Mouse (Mus musculus): ENCODE data around the gene Rpl28. TPM values are rescaled to one million over a fixed set of nuclear protein-coding genes. Genes with fewer than 3 reads are reported as not detected.

Gene Rpl28
- polyA plus RNA-seq, 1 experiment, result 3,329 TPM

DNA sequence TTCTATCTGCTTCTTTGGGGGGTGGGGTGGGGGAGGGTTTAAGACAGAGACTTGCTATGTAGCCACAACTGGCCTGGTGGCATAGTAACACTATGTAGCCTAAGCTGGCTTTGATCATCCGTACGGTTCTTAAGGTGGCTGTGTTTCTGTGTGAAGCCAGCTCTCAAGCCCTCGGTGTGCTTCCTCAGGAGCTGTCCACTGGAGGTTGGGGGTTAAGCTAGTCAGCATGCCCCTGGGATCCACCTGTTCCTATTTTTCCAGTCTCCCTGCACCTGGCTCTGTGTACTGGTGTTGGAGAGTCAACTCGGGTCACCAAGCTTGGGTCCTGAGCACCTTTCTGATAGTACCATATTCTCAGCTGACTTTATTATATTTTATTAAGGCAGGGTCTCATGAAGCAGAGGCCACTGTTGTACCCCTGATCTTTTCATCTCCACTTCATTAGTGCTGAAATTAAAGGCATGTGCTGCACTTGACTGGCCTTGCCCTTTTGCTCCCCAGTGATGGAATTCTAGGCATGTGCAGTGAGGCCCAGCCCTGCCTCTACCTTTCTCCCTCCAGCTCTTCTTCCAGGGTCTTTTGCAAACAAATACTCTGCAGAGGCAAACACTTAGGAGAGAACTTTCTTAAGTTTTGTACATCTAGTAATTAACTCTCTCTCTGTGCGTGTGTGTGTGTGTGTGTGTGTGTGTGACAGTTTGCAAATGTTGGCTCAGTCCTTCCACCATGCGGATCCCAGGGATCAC lies 29.7 kb downstream of the Rpl28 start:
- H3K79me2 ChIP-seq (ENCODE audit: control insufficient read depth, insufficient read depth), result no peaks in the 10 kb centered on the region
- H3K27me3 ChIP-seq (ENCODE audit: control insufficient read depth, insufficient read depth, insufficient read length), result no peaks in the 10 kb centered on the region
- H3ac ChIP-seq (ENCODE audit: control insufficient read depth, insufficient read length), result no peak overlapping the region
- TF ChIP-seq TCF3 (IDR thresholded peaks at IDR 0.05; ENCODE audit: insufficient read length, low read depth) (no peak), MYOG (IDR thresholded peaks at IDR 0.05; ENCODE audit: control insufficient read depth in 1 of 3, insufficient read depth in 1 of 3, insufficient read length in 2 of 3, low read depth in 2 of 3) (no peak), REST (IDR thresholded peaks at IDR 0.05; ENCODE audit: insufficient read depth, insufficient read length) (no peak), SRF (IDR thresholded peaks at IDR 0.05; ENCODE audit: control insufficient read depth, insufficient read length, low read depth) (no peak), MAX (IDR thresholded peaks at IDR 0.05; ENCODE audit: low read depth) (no peak), TCF12 (IDR thresholded peaks at IDR 0.05; ENCODE audit: insufficient read depth, poor library complexity, severe bottlenecking) (no peak), USF1 (IDR thresholded peaks at IDR 0.05; ENCODE audit: low read depth) (no peak), POLR2AphosphoS2 (IDR thresholded peaks at IDR 0.05; ENCODE audit: insufficient read length, low read depth) (no peak), CEBPB (IDR thresholded peaks at IDR 0.05; ENCODE audit: insufficient read depth, poor library complexity, severe bottlenecking) (no peak), MYOD1 (IDR thresholded peaks at IDR 0.05; ENCODE audit: control insufficient read depth in 1 of 3, insufficient read length in 2 of 3, low read depth in 2 of 3) (no peak), E2F4 (IDR thresholded peaks at IDR 0.05; ENCODE audit: insufficient read depth) (no peak), POLR2A (IDR thresholded peaks at IDR 0.05; ENCODE audit: insufficient read length, low read depth) (no peak)
- no peak overlapping the region for H3K4me2 ChIP-seq (ENCODE audit: low read depth)
- H3K36me3 ChIP-seq (ENCODE audit: control insufficient read depth, insufficient read depth), result no peaks in the 10 kb centered on the region
- no peak overlapping the region for H3K4me3 ChIP-seq

DNA sequence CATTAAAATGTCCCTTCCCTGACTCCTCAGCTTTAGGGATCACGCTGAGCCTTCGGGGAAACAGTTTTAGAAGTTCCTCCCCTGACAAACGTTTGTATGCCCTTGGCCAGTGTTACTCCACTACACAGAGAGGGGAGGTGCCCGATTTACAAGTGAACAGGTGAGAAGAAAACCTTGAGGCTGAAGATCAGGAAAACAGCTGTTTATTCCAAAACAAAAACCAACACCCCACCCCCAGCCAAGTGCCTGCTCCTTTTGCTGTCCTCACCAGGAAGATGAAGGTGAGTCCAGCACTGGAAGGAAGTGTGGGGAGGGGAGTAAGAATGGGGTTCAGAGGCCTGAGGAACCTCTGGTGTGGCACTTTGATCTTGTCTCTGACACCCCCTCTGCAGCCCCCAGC lies 32.7 kb downstream of the Rpl28 start:
- Histone ChIP-seq H3K36me3 (ENCODE audit: control insufficient read depth, insufficient read depth) (no peaks in the 10 kb centered on the region), H3K79me2 (ENCODE audit: control insufficient read depth, insufficient read depth) (no peaks in the 10 kb centered on the region), H3ac (ENCODE audit: control insufficient read depth, insufficient read length) (no peak overlapping the region), H3K27me3 (ENCODE audit: control insufficient read depth, insufficient read depth, insufficient read length) (no peaks in the 10 kb centered on the region), H3K4me2 (ENCODE audit: low read depth) (no peak overlapping the region), H3K4me3 (no peak overlapping the region)
- TF ChIP-seq POLR2AphosphoS2 (IDR thresholded peaks at IDR 0.05; ENCODE audit: insufficient read length, low read depth) (no peak), MYOG (IDR thresholded peaks at IDR 0.05; ENCODE audit: control insufficient read depth in 1 of 3, insufficient read depth in 1 of 3, insufficient read length in 2 of 3, low read depth in 2 of 3) (no peak), POLR2A (IDR thresholded peaks at IDR 0.05; ENCODE audit: insufficient read length, low read depth) (no peak)

DNA sequence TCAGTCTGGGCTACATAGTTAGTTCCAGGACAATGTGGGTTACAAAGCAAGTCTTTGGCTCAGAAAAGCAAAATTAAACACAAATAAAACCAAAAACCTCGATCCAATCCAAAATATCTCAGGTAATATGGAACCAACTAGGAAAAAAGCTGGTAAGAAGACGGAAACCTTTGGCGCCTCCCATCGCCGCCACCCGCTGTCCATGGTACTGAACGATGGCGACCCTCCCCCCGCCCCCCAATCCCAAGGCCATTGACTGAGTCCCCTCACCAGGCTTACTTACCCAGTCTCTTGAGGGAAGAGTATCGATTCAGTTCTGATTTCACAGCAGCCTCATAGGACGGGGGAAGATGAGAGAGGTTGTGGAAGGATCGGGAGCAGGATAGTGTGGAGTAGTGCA lies 37.8 kb downstream of the Rpl28 start:
- Histone ChIP-seq H3K27me3 (ENCODE audit: control insufficient read depth, insufficient read depth, insufficient read length) (peaks cover 6% of the 10 kb centered on the region), H3ac (ENCODE audit: control insufficient read depth, insufficient read length) (no peak overlapping the region), H3K4me2 (ENCODE audit: low read depth) (no peak overlapping the region), H3K4me3 (no peak overlapping the region), H3K79me2 (ENCODE audit: control insufficient read depth, insufficient read depth) (no peaks in the 10 kb centered on the region), H3K36me3 (ENCODE audit: control insufficient read depth, insufficient read depth) (no peaks in the 10 kb centered on the region)
- TF ChIP-seq REST (IDR thresholded peaks at IDR 0.05; ENCODE audit: insufficient read depth, insufficient read length) (peak; percentile 62), MYOG (IDR thresholded peaks at IDR 0.05; ENCODE audit: control insufficient read depth in 1 of 3, insufficient read depth in 1 of 3, insufficient read length in 2 of 3, low read depth in 2 of 3) (no peak), SRF (IDR thresholded peaks at IDR 0.05; ENCODE audit: control insufficient read depth, insufficient read length, low read depth) (no peak)

DNA sequence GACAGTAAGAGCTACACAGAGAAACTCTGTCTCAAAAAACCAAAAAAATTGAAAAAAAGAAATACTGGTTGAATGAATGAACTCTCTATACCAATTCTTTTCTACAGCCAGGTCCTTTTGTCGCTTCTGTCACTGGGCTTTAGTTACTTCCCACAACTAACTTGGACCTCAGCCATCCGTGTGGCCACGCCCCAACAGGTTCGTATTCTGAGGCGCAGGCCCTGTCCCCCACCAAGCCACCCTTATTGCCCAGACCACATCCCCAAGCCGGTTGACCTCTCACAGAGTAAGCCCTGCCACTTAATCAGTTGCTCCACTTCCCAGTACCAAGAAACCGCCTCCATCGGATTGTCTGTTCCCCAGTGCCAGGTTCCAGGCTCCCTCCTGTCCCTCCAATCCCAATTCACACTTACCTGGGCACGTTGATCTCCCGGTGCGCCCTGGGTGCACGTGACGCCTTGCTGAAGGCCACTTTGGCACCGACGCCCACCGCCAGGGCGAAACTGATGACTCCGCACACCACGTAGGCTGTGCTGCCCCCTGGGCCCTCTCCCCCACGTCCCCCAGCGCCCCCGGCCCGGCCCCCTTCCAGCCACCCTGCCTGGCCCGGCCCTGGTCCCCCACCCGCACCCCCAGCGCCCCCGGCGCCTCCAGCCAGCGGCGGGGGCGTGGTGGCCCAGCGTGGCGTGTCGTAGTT lies 43.1 kb downstream of the Rpl28 start:
- H3ac ChIP-seq (ENCODE audit: control insufficient read depth, insufficient read length), result no peak overlapping the region
- TF ChIP-seq MAX (IDR thresholded peaks at IDR 0.05; ENCODE audit: low read depth), result no peak
- no peak for TF ChIP-seq POLR2A (IDR thresholded peaks at IDR 0.05; ENCODE audit: insufficient read length, low read depth)
- no peak for TF ChIP-seq REST (IDR thresholded peaks at IDR 0.05; ENCODE audit: insufficient read depth, insufficient read length)
- TF ChIP-seq USF1 (IDR thresholded peaks at IDR 0.05; ENCODE audit: low read depth), result no peak
- no peak for TF ChIP-seq MYOG (IDR thresholded peaks at IDR 0.05; ENCODE audit: control insufficient read depth in 1 of 3, insufficient read depth in 1 of 3, insufficient read length in 2 of 3, low read depth in 2 of 3)
- no peak for TF ChIP-seq SRF (IDR thresholded peaks at IDR 0.05; ENCODE audit: control insufficient read depth, insufficient read length, low read depth)
- no peak for TF ChIP-seq TCF12 (IDR thresholded peaks at IDR 0.05; ENCODE audit: insufficient read depth, poor library complexity, severe bottlenecking)
- TF ChIP-seq MYOD1 (IDR thresholded peaks at IDR 0.05; ENCODE audit: control insufficient read depth in 1 of 3, insufficient read length in 2 of 3, low read depth in 2 of 3), result no peak
- H3K4me2 ChIP-seq (ENCODE audit: low read depth), result no peak overlapping the region
- H3K79me2 ChIP-seq (ENCODE audit: control insufficient read depth, insufficient read depth), result no peaks in the 10 kb centered on the region
- no peaks in the 10 kb centered on the region for H3K36me3 ChIP-seq (ENCODE audit: control insufficient read depth, insufficient read depth)
- no peak overlapping the region for H3K4me3 ChIP-seq
- H3K27me3 ChIP-seq (ENCODE audit: control insufficient read depth, insufficient read depth, insufficient read length), result peaks cover 23% of the 10 kb centered on the region

DNA sequence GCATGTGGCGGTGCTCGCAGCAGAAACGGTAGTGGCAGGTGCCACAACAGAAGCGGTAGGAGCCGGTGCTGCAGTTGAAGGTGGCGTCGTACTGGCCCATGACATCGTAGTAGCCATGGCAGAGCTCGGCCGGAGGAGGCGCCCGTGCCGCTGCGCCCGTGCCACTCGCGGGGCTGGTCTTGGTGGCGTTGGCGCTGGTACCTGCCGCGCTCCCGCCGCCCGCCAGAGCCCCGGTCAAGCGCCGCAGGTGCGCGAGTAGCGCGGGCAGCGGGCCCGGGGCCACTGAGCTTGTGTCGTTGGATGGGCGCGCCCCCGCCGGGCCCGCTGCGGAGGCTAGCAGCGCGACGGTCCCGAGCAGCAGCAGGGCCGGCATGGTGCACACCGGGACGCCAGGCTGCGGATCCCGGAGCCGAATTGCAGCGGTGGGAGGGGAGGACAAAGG lies 43.7 kb downstream of the Rpl28 start:
- Histone ChIP-seq H3K4me3 (no peak overlapping the region), H3K27me3 (ENCODE audit: control insufficient read depth, insufficient read depth, insufficient read length) (peaks cover 25% of the 10 kb centered on the region), H3ac (ENCODE audit: control insufficient read depth, insufficient read length) (no peak overlapping the region), H3K4me2 (ENCODE audit: low read depth) (no peak overlapping the region), H3K79me2 (ENCODE audit: control insufficient read depth, insufficient read depth) (no peaks in the 10 kb centered on the region), H3K36me3 (ENCODE audit: control insufficient read depth, insufficient read depth) (no peaks in the 10 kb centered on the region)
- TF ChIP-seq TCF12 (IDR thresholded peaks at IDR 0.05; ENCODE audit: insufficient read depth, poor library complexity, severe bottlenecking), result no peak
- no peak for TF ChIP-seq MYOD1 (IDR thresholded peaks at IDR 0.05; ENCODE audit: control insufficient read depth in 1 of 3, insufficient read length in 2 of 3, low read depth in 2 of 3)
- TF ChIP-seq REST (IDR thresholded peaks at IDR 0.05; ENCODE audit: insufficient read depth, insufficient read length), result no peak
- no peak for TF ChIP-seq MYOG (IDR thresholded peaks at IDR 0.05; ENCODE audit: control insufficient read depth in 1 of 3, insufficient read depth in 1 of 3, insufficient read length in 2 of 3, low read depth in 2 of 3)
- TF ChIP-seq MAX (IDR thresholded peaks at IDR 0.05; ENCODE audit: low read depth), result no peak
- TF ChIP-seq POLR2AphosphoS2 (IDR thresholded peaks at IDR 0.05; ENCODE audit: insufficient read length, low read depth), result no peak
- no peak for TF ChIP-seq CEBPB (IDR thresholded peaks at IDR 0.05; ENCODE audit: insufficient read depth, poor library complexity, severe bottlenecking)
- no peak for TF ChIP-seq SRF (IDR thresholded peaks at IDR 0.05; ENCODE audit: control insufficient read depth, insufficient read length, low read depth)
- TF ChIP-seq E2F4 (IDR thresholded peaks at IDR 0.05; ENCODE audit: insufficient read depth), result no peak
- no peak for TF ChIP-seq USF1 (IDR thresholded peaks at IDR 0.05; ENCODE audit: low read depth)
- TF ChIP-seq POLR2A (IDR thresholded peaks at IDR 0.05; ENCODE audit: insufficient read length, low read depth), result no peak
- TF ChIP-seq TCF3 (IDR thresholded peaks at IDR 0.05; ENCODE audit: insufficient read length, low read depth), result no peak
